Mouse (Mus musculus) testis, postnatal 14 days (tissue): ENCODE data around the gene Frmd4b.

Source experiments
- DNase-seq: peaks from one replicate; pipeline ENCODE4 v3.0.0; 2021; ENCODE audit warnings: low spot score

Frmd4b gene

GRCm38 (mm10) chr6:97252711-97253221 lies 364.6 kb downstream of the Frmd4b start, which contains the start of gene Lmod3:
Gene Lmod3, minus strand, starts transcription at chr6:97252759.
- no peak for DNase-seq

- no peak for DNase-seq
Measured at GRCm38 (mm10) chr6:97252086-97252485, 365.3 kb downstream of the Frmd4b start.

- DNase-seq = no peak
Measured at GRCm38 (mm10) chr6:97250966-97251365, 366.4 kb downstream of the Frmd4b start.

- no peak for DNase-seq
Measured at GRCm38 (mm10) chr6:97245200-97245599, 372.1 kb downstream of the Frmd4b start.

GRCm38 (mm10) chr6:97242522-97242921 lies 374.8 kb downstream of the Frmd4b start:
- DNase-seq = no peak

GRCm38 (mm10) chr6:97240092-97240491 lies 377.2 kb downstream of the Frmd4b start:
- no peak for DNase-seq

GRCm38 (mm10) chr6:97239360-97239759 lies 378.0 kb downstream of the Frmd4b start:
- DNase-seq = no peak
